Mouse (Mus musculus): ENCODE data around the gene Pinlyp. TPM values are rescaled to one million over a fixed set of nuclear protein-coding genes. Genes with fewer than 3 reads are reported as not detected.

Pinlyp gene
- total RNA-seq, 2 experiments from 2014 or later = not detected

- intact Hi-C loops (cut with DNase I) = loop anchor here (10.0 kb wide), 1 partner anchor 385 kb away; the partner anchor contains the start of gene Rps19
- DNase-seq = no peak
These were observed 45.9 kb downstream of the Pinlyp start for GRCm38 (mm10) chr7:24499856-24500577.

Other genes with a start within 250 kb of the Pinlyp start
- gene Zfp61, start 244.9 kb downstream of the Pinlyp start, total RNA-seq (2021) = 1 to 10 TPM; 2.5 to 2.7 TPM
- gene Zfp94, start 229.5 kb downstream of the Pinlyp start, total RNA-seq (2021) = 1 to 10 TPM; 1.5 to 1.9 TPM
- gene Tescl, start 212.2 kb downstream of the Pinlyp start, total RNA-seq (2021) = not detected
- gene Lypd5, start 196.9 kb downstream of the Pinlyp start, total RNA-seq (2021) = not detected
- gene Kcnn4, start 175.9 kb downstream of the Pinlyp start, total RNA-seq (2021) = 1 to 10 TPM in 1 of 2 experiments, under 1 TPM in 1; 0.42 to 1.2 TPM
- gene Smg9, start 146.5 kb downstream of the Pinlyp start, total RNA-seq (2021) = 10 to 100 TPM in 1 of 2 experiments, 1 to 10 TPM in 1; 9.8 to 11.5 TPM
- gene Irgc1, start 93.8 kb downstream of the Pinlyp start, total RNA-seq (2021) = not detected
- gene Plaur, start 83.6 kb downstream of the Pinlyp start, total RNA-seq (2021) = under 1 TPM; 0.61 to 0.64 TPM
- 1 to 10 TPM; 2.7 to 4.6 TPM for gene Cadm4, start 64.1 kb downstream of the Pinlyp start, total RNA-seq (2021)
- 1 to 10 TPM; 4.3 to 5.9 TPM for gene Zfp428, start 39.1 kb downstream of the Pinlyp start, total RNA-seq (2021)
- not detected for gene AC161166.1, start 33.7 kb downstream of the Pinlyp start, total RNA-seq (2021)
- gene Irgq, start 15.4 kb downstream of the Pinlyp start, total RNA-seq (2021) = 10 to 100 TPM; 10.7 to 10.9 TPM
- 10 to 100 TPM; 17.1 to 21.4 TPM for gene Xrcc1, start 171 bp upstream of the Pinlyp start, total RNA-seq (2021)
- gene Ethe1, start 41.4 kb upstream of the Pinlyp start, total RNA-seq (2021) = 10 to 100 TPM; 23.0 to 24.2 TPM
- under 1 TPM in 1 of 2 experiments, not detected in 1; 0.18 TPM for gene Zfp575, start 41.5 kb upstream of the Pinlyp start, total RNA-seq (2021)
- under 1 TPM; 0.30 to 0.66 TPM for gene Phldb3, start 64.6 kb upstream of the Pinlyp start, total RNA-seq (2021)
- gene Lypd3, start 90.4 kb upstream of the Pinlyp start, total RNA-seq (2021) = not detected
- not detected for gene Tex101, start 130.6 kb upstream of the Pinlyp start, total RNA-seq (2021)
- not detected for gene BC049730, start 163.1 kb upstream of the Pinlyp start, total RNA-seq (2021)
- not detected for gene Gm4763, start 180.8 kb upstream of the Pinlyp start, total RNA-seq (2021)
- gene Cd177, start 214.2 kb upstream of the Pinlyp start, total RNA-seq (2021) = not detected
- gene Ceacam10, start 231.1 kb upstream of the Pinlyp start, total RNA-seq (2021) = not detected

Data from gastrocnemius, postnatal 36 days (tissue).